Mouse (Mus musculus) embryonic facial prominence, embryonic 14.5 days (tissue): Measurements from ENCODE around the gene Lima1. TPM values are rescaled to one million over a fixed set of nuclear protein-coding genes. Genes with fewer than 3 reads are reported as not detected.

ENCODE experiments used
- ATAC-seq: fragments of 200-750 bp; cut with Nextera tagmentation; 2 replicates; pipeline ENCODE4 v1.8.0; 2017; ENCODE audit warnings: low read depth, moderate number of reproducible peaks, moderate TSS enrichment
- DNase-seq: peaks from one replicate; pipeline ENCODE4 v3.0.0-alpha.2; 2015; ENCODE audit warnings: low spot score
- H3K27ac ChIP-seq: fragments of 300-500 bp; sonication (generic); replicated peaks from 2 replicates; pipeline ENCODE4 v1.5.1; 2014; ENCODE audit warnings: low read depth, mild to moderate bottlenecking, low read length, moderate library complexity
- H3K27me3 ChIP-seq: fragments of 300-500 bp; sonication (generic); replicated peaks from 2 replicates; pipeline ENCODE4 v1.6.1; 2014; ENCODE audit warnings: low read length; ENCODE audit not compliant: control insufficient read depth, insufficient read depth
- H3K36me3 ChIP-seq: fragments of 300-500 bp; sonication (generic); 2 replicates; pipeline ENCODE4 v1.6.1; 2014; ENCODE audit warnings: low read length, mixed read lengths; ENCODE audit not compliant: control insufficient read depth, insufficient read depth
- H3K4me1 ChIP-seq: fragments of 300-500 bp; sonication (generic); 2 replicates; pipeline ENCODE4 v1.6.1; 2014; ENCODE audit warnings: antibody characterized with exemption, low read length; ENCODE audit not compliant: control insufficient read depth, insufficient read depth
- H3K4me2 ChIP-seq: fragments of 300-500 bp; sonication (generic); 2 replicates; pipeline ENCODE4 v1.6.1; 2014; ENCODE audit warnings: low read depth, mild to moderate bottlenecking, low read length, moderate library complexity, mixed read lengths
- H3K4me3 ChIP-seq: fragments of 300-500 bp; sonication (generic); 2 replicates; pipeline ENCODE4 v1.5.1; 2014; ENCODE audit warnings: low read depth, mild to moderate bottlenecking, low read length
- H3K9ac ChIP-seq: fragments of 300-500 bp; sonication (generic); 2 replicates; pipeline ENCODE4 v1.6.1; 2014; ENCODE audit warnings: low read depth, mild to moderate bottlenecking, low read length, moderate library complexity, mixed read lengths
- H3K9me3 ChIP-seq: fragments of 300-500 bp; sonication (generic); 2 replicates; pipeline ENCODE4 v1.6.1; 2016; ENCODE audit warnings: low read length; ENCODE audit not compliant: control insufficient read depth
- WGBS: fragments of 180-500 bp; shearing (Covaris S2); extraction: QIAGEN DNeasy Blood & Tissue Kit; methylation state at CpG from one replicate; pipeline ENCODE4 v1.1.7; 2014; 5-methylcytosine and 5-hydroxymethylcytosine counted together
- polyA plus RNA-seq: library from polyadenylated mRNA; unstranded; fragments of >200 nt; fragmentation: Nextera tagmentation; extraction: Ambion mirVana; gene quantifications from 2 replicates; pipeline ENCODE4 v1.2.1, GENCODE M21; 2014

Lima1 gene
- polyA plus RNA-seq, 1 experiment from 2014 or later = 66.6 TPM

DNA sequence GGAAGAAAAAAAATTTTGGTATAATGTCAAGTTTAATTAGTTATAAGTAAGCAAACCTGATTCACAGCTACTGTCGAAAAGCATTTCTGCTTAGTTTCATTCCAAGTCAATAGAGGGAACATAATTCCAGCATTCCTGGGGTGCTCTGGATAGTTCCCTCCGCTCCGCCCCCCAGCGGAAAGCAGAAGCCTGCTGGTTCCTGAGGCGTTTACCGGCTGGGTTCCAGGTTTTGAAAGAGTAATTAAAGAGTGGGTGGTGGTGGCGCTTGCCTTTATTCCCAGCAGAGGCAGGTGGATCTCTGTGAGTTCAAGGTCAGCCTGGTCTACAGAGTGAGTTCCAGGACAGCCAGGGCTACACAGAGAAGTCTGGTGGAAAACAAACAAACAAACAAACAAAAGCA, 10.2 kb downstream of the Lima1 start:
- ATAC-seq (no peak), DNase-seq (no peak)
- Histone ChIP-seq H3K4me1 (no peaks in the 10 kb centered on the region), H3K4me2 (no peak overlapping the region), H3K27ac (no peak overlapping the region), H3K9me3 (no peaks in the 10 kb centered on the region), H3K27me3 (no peaks in the 10 kb centered on the region), H3K9ac (no peak overlapping the region), H3K36me3 (no peaks in the 10 kb centered on the region), H3K4me3 (no peak overlapping the region)
- WGBS = 74% methylated on average over 7 of the region's 7 CpGs

DNA sequence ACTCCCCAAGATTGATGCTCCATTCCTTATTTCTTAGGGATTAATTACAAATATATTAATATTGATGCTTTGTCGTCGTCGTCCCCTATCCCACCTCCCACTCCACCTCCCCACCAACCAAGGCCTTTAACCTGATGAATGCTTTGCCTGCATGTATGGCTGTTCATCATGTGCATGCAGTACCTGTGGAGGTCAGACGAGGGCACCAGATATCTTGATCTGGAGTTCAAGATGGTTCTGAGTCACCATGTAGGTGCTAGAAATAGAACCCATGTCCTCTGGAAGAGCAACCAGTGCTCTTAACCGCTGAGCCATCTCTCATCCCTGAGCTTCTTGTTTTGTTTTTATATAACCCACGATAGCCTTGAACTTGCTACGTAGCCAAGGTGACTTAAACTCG, 11.5 kb downstream of the Lima1 start:
- Histone ChIP-seq H3K36me3 (no peaks in the 10 kb centered on the region), H3K9me3 (no peaks in the 10 kb centered on the region), H3K27ac (no peak overlapping the region), H3K4me3 (no peak overlapping the region), H3K27me3 (no peaks in the 10 kb centered on the region), H3K9ac (no peak overlapping the region), H3K4me2 (no peak overlapping the region), H3K4me1 (no peaks in the 10 kb centered on the region)
- WGBS = 96% methylated on average over 8 of the region's 8 CpGs
- DNase-seq (no peak), ATAC-seq (no peak)

- no peaks in the 10 kb centered on the region for H3K4me1 ChIP-seq
- no peak overlapping the region for H3K27ac ChIP-seq
- no peaks in the 10 kb centered on the region for H3K9me3 ChIP-seq
- no peak overlapping the region for H3K9ac ChIP-seq
- DNase-seq (no peak), ATAC-seq (no peak)
- no peak overlapping the region for H3K4me3 ChIP-seq
- no peaks in the 10 kb centered on the region for H3K27me3 ChIP-seq
- H3K4me2 ChIP-seq = no peak overlapping the region
- 95% methylated on average over 6 of the region's 6 CpGs for WGBS
- H3K36me3 ChIP-seq = no peaks in the 10 kb centered on the region
These were observed 11.9 kb downstream of the Lima1 start for GRCm38 (mm10) chr15:99863358-99863757.

DNA sequence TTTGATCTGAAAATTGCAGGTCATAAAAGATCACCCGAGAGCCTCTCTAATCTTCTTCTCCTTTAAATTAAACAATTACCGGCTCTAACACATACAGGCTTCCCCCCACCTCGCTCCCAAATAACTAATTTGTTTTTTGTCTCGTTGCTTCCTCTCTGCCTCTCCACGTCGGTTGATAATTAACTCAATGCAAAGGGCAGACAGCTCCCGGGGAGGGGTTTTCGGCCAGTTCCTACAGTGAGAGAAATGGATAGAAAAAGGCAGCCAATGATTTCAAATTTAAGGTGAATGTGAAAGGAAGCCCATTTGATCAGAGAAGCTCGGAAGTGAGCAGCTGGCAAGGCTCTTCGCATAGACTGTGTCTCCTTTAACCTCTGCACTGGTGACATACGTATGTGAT, 12.8 kb downstream of the Lima1 start:
- Histone ChIP-seq H3K9ac (no peak overlapping the region), H3K9me3 (no peaks in the 10 kb centered on the region), H3K4me3 (no peak overlapping the region), H3K36me3 (no peaks in the 10 kb centered on the region), H3K4me2 (no peak overlapping the region), H3K27ac (no peak overlapping the region), H3K27me3 (no peaks in the 10 kb centered on the region), H3K4me1 (no peaks in the 10 kb centered on the region)
- DNase-seq (no peak), ATAC-seq (no peak)
- 69% methylated on average over 11 of the region's 11 CpGs for WGBS

- H3K27me3 ChIP-seq = no peaks in the 10 kb centered on the region
- WGBS = 39% methylated on average over 11 of the region's 11 CpGs
- H3K36me3 ChIP-seq = no peaks in the 10 kb centered on the region
- H3K27ac ChIP-seq = no peak overlapping the region
- H3K4me3 ChIP-seq = no peak overlapping the region
- ATAC-seq (peak; percentile 42; the same call in 1 of the 2 replicates), DNase-seq (peak; percentile 70)
- H3K9ac ChIP-seq = 0 out of 2 replicates have a peak overlapping the region, but pooled peaks have one; percentile 9
- H3K4me1 ChIP-seq = no peaks in the 10 kb centered on the region
- H3K9me3 ChIP-seq = no peaks in the 10 kb centered on the region
- no peak overlapping the region for H3K4me2 ChIP-seq
These were observed 13.3 kb downstream of the Lima1 start for GRCm38 (mm10) chr15:99861955-99862354.

DNA sequence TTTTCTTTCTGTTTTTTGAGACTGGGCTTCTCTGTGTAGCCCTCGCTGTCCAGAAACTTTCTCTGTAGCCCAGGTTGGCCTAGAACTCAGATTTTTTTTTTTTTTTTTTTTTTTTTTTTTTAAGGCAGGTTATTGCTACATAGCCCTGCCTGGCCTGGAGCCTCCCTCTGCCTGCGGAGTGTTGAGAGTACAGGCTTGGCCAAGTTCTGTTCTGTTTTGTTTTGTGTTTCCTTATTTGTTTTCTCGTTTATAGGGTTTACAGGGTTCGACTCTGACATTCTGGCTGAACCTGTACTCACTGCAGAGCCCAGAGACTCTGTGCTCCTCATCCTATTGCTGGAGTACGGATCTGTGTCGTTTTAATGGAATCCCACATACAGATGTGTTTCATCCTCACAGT, 13.7 kb downstream of the Lima1 start:
- Histone ChIP-seq H3K36me3 (no peaks in the 10 kb centered on the region), H3K9me3 (no peaks in the 10 kb centered on the region), H3K4me2 (no peak overlapping the region), H3K27me3 (no peaks in the 10 kb centered on the region), H3K4me3 (no peak overlapping the region), H3K4me1 (no peaks in the 10 kb centered on the region), H3K27ac (no peak overlapping the region), H3K9ac (0 out of 2 replicates have a peak overlapping the region, but pooled peaks have one; percentile 9)
- ATAC-seq (no peak), DNase-seq (no peak)
- WGBS = 72% methylated on average over 6 of the region's 6 CpGs

DNA sequence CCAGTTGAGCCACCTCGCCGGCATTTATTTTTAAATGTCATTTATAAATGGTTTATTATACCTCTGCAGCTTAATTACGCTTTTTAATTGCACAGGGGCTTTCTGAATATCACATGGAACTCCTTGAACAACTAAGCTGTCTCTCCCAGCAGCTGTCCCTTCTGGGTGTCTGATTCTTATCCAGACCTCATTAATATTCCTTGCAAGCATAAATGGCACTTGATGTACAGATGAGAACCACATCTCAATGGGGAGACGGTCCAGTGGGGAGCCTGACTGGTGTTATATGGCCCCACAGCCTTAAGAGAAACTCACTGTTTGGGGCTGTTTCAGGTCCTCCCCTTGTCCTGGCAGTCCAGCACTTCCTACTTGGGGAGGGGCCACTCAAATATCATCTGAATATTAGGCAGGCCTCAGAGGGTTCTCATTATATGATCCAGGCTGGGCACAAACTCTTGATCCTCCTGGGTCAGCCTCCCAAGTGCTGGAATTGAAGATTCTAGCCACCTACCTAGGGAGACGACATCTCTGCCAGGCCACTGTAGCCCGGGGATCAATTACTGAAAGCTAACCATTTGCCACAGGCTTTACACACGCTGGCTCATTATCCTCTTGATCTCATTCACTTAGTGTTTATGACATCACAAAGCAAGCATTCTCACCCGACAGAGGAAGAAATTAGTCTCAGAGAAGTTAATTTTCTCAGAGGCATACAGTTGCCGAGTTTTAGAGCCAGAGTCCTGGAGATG, 15.4 kb downstream of the Lima1 start:
- Histone ChIP-seq H3K4me2 (no peak overlapping the region), H3K27ac (no peak overlapping the region), H3K9me3 (no peaks in the 10 kb centered on the region), H3K36me3 (no peaks in the 10 kb centered on the region), H3K27me3 (no peaks in the 10 kb centered on the region), H3K9ac (no peak overlapping the region), H3K4me1 (no peaks in the 10 kb centered on the region), H3K4me3 (no peak overlapping the region)
- ATAC-seq (no peak), DNase-seq (no peak)
- WGBS = 42% methylated on average over 9 of the region's 9 CpGs

GRCm38 (mm10) chr15:99857479-99857878, 17.8 kb downstream of the Lima1 start:
- no peaks in the 10 kb centered on the region for H3K27me3 ChIP-seq

DNA sequence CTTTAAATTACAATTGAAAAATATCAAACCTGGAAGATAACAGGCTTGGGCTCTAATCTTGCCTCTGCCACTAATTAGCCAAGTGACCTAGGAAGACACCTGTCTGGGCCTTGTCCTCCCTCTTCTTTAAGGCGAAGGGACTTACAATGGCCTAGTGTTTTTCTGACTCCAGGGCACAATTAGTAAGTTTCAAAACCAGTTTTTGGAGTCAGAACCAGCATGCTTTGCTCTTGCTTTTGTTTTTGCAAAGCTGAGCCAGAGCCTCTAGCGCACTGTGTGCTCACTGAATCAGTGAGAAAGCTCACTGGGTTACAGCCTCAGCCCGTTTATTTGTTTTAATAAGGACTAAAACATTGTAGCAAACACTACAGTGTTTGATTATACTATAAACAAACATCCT, 20.1 kb downstream of the Lima1 start:
- Histone ChIP-seq H3K36me3 (no peaks in the 10 kb centered on the region), H3K4me1 (no peaks in the 10 kb centered on the region), H3K4me3 (no peak overlapping the region), H3K9ac (no peak overlapping the region), H3K27me3 (no peaks in the 10 kb centered on the region), H3K9me3 (no peaks in the 10 kb centered on the region), H3K4me2 (no peak overlapping the region), H3K27ac (0 out of 2 replicates have a peak overlapping the region, but pooled peaks have one; percentile 3)
- ATAC-seq (no peak), DNase-seq (no peak)
- 50% methylated on average over 3 of the region's 3 CpGs for WGBS

More at GRCm38 (mm10) chr15:99857479-99857878, 17.8 kb downstream of the Lima1 start:
- no peak for DNase-seq
- H3K9me3 ChIP-seq = no peaks in the 10 kb centered on the region
- WGBS = 59% methylated on average over 8 of the region's 8 CpGs
- H3K9ac ChIP-seq = no peak overlapping the region
- H3K36me3 ChIP-seq = no peaks in the 10 kb centered on the region
- H3K4me3 ChIP-seq = no peak overlapping the region
- no peak overlapping the region for H3K4me2 ChIP-seq
- no peaks in the 10 kb centered on the region for H3K4me1 ChIP-seq
- no peak overlapping the region for H3K27ac ChIP-seq
- ATAC-seq = 0 out of 2 replicates have a peak, but pooled peaks have one; percentile 35
